Mouse (Mus musculus) liver, embryonic 16.5 days (tissue): ENCODE measurements around the gene Slc22a2. TPM values are rescaled to one million over a fixed set of nuclear protein-coding genes. Genes with fewer than 3 reads are reported as not detected.

Source experiments
- ATAC-seq: fragments of 200-750 bp; cut with Nextera tagmentation; 2 replicates; pipeline ENCODE4 v1.8.0; 2017; ENCODE audit warnings: low read depth, mild to moderate bottlenecking, moderate number of reproducible peaks, moderate library complexity
- H3K27ac ChIP-seq: fragments of 300-500 bp; sonication (generic); 2 replicates; pipeline ENCODE4 v1.5.1; 2014; ENCODE audit warnings: mild to moderate bottlenecking, low read length
- H3K27me3 ChIP-seq: fragments of 300-500 bp; sonication (generic); 2 replicates; pipeline ENCODE4 v1.6.1; 2014; ENCODE audit warnings: low read depth, low read length, mixed read lengths; ENCODE audit not compliant: control insufficient read depth, insufficient read depth
- H3K36me3 ChIP-seq: fragments of 300-500 bp; sonication (generic); 2 replicates; pipeline ENCODE4 v1.6.1; 2014; ENCODE audit warnings: mild to moderate bottlenecking; ENCODE audit not compliant: control insufficient read depth, insufficient read depth
- H3K4me1 ChIP-seq: fragments of 300-500 bp; sonication (generic); 2 replicates; pipeline ENCODE4 v1.6.1; 2014; ENCODE audit warnings: low read depth, low read length, mixed read lengths; ENCODE audit not compliant: control insufficient read depth
- H3K4me2 ChIP-seq: fragments of 300-500 bp; sonication (generic); 2 replicates; pipeline ENCODE4 v1.6.1; 2014; ENCODE audit warnings: low read depth, low read length, mixed read lengths
- H3K4me3 ChIP-seq: fragments of 300-500 bp; sonication (generic); 2 replicates; pipeline ENCODE4 v1.5.1; 2014; ENCODE audit warnings: low read depth, mild to moderate bottlenecking, low read length
- H3K9ac ChIP-seq: fragments of 300-500 bp; sonication (generic); 2 replicates; pipeline ENCODE4 v1.6.1; 2014; ENCODE audit warnings: low read depth, low read length
- H3K9me3 ChIP-seq: fragments of 300-500 bp; sonication (generic); replicated peaks from 2 replicates; pipeline ENCODE4 v1.6.1; 2016; ENCODE audit warnings: low read length; ENCODE audit not compliant: control insufficient read depth
- WGBS: fragments of 180-500 bp; shearing (Covaris S2); extraction: QIAGEN DNeasy Blood & Tissue Kit; methylation state at CpG from one replicate; pipeline ENCODE4 v1.1.7; 2014; ENCODE audit not compliant: insufficient replicate concordance; 5-methylcytosine and 5-hydroxymethylcytosine counted together
- polyA plus RNA-seq: library from polyadenylated mRNA; unstranded; fragments of >200 nt; fragmentation: Nextera tagmentation; extraction: Ambion mirVana; gene quantifications from 2 replicates; pipeline ENCODE4 v1.2.1, GENCODE M21; 2015

The Slc22a2 gene
- polyA plus RNA-seq, 1 experiment from 2014 or later, result not detected

GRCm38 (mm10) chr17:12652604-12653003, 68.7 kb downstream of the Slc22a2 start:
- Histone ChIP-seq H3K4me2 (no peak overlapping the region), H3K27ac (no peak overlapping the region)

GRCm38 (mm10) chr17:12654061-12654460, 70.1 kb downstream of the Slc22a2 start:
- no peak overlapping the region for H3K4me2 ChIP-seq
- WGBS, result 78% methylated on average over 3 of the region's 3 CpGs
- no peaks in the 10 kb centered on the region for H3K9me3 ChIP-seq
- no peak overlapping the region for H3K4me3 ChIP-seq
- no peak overlapping the region for H3K9ac ChIP-seq
- no peak for ATAC-seq
- no peak overlapping the region for H3K27ac ChIP-seq
- no peaks in the 10 kb centered on the region for H3K27me3 ChIP-seq
- no peaks in the 10 kb centered on the region for H3K4me1 ChIP-seq
- no peaks in the 10 kb centered on the region for H3K36me3 ChIP-seq

More at GRCm38 (mm10) chr17:12652604-12653003, 68.7 kb downstream of the Slc22a2 start:
- Histone ChIP-seq H3K4me1 (no peaks in the 10 kb centered on the region), H3K27me3 (no peaks in the 10 kb centered on the region), H3K9me3 (no peaks in the 10 kb centered on the region), H3K4me3 (no peak overlapping the region), H3K9ac (no peak overlapping the region), H3K36me3 (no peaks in the 10 kb centered on the region)
- 76% methylated on average over 11 of the region's 11 CpGs for WGBS
- no peak for ATAC-seq

- H3K36me3 ChIP-seq, result no peaks in the 10 kb centered on the region
- no peak overlapping the region for H3K4me3 ChIP-seq
- no peak overlapping the region for H3K4me2 ChIP-seq
- H3K9ac ChIP-seq, result no peak overlapping the region
- H3K4me1 ChIP-seq, result no peaks in the 10 kb centered on the region
- H3K27me3 ChIP-seq, result no peaks in the 10 kb centered on the region
- H3K9me3 ChIP-seq, result no peaks in the 10 kb centered on the region
- no peak for ATAC-seq
- WGBS, result 19% methylated on average over 7 of the region's 7 CpGs
- H3K27ac ChIP-seq, result no peak overlapping the region
These were observed 71.9 kb downstream of the Slc22a2 start for GRCm38 (mm10) chr17:12655826-12656225.

- Histone ChIP-seq H3K27me3 (no peaks in the 10 kb centered on the region), H3K4me1 (no peaks in the 10 kb centered on the region), H3K4me2 (no peak overlapping the region), H3K9me3 (no peaks in the 10 kb centered on the region), H3K36me3 (no peaks in the 10 kb centered on the region), H3K9ac (no peak overlapping the region), H3K27ac (no peak overlapping the region), H3K4me3 (no peak overlapping the region)
- ATAC-seq, result no peak
- 57% methylated on average over 7 of the region's 7 CpGs for WGBS
These were observed 74.9 kb downstream of the Slc22a2 start for GRCm38 (mm10) chr17:12658784-12659183.

- Histone ChIP-seq H3K9me3 (no peaks in the 10 kb centered on the region), H3K27ac (no peak overlapping the region), H3K4me1 (no peaks in the 10 kb centered on the region), H3K27me3 (no peaks in the 10 kb centered on the region), H3K4me3 (no peak overlapping the region), H3K36me3 (no peaks in the 10 kb centered on the region), H3K4me2 (no peak overlapping the region), H3K9ac (no peak overlapping the region)
- WGBS, result 69% methylated on average over 10 of the region's 10 CpGs
- no peak for ATAC-seq
These were observed 75.3 kb downstream of the Slc22a2 start for GRCm38 (mm10) chr17:12659233-12659632.

GRCm38 (mm10) chr17:12660572-12661260, 76.8 kb downstream of the Slc22a2 start:
- Histone ChIP-seq H3K27me3 (no peaks in the 10 kb centered on the region), H3K9ac (no peak overlapping the region), H3K4me2 (no peak overlapping the region), H3K4me1 (no peaks in the 10 kb centered on the region), H3K9me3 (no peaks in the 10 kb centered on the region), H3K36me3 (no peaks in the 10 kb centered on the region), H3K27ac (no peak overlapping the region), H3K4me3 (no peak overlapping the region)
- WGBS, result 59% methylated on average over 13 of the region's 13 CpGs
- no peak for ATAC-seq

- 68% methylated on average over 8 of the region's 8 CpGs for WGBS
- Histone ChIP-seq H3K27me3 (no peaks in the 10 kb centered on the region), H3K36me3 (no peaks in the 10 kb centered on the region), H3K9ac (no peak overlapping the region), H3K4me3 (no peak overlapping the region), H3K4me1 (peaks cover 8% of the 10 kb centered on the region), H3K4me2 (no peak overlapping the region), H3K9me3 (no peaks in the 10 kb centered on the region), H3K27ac (no peak overlapping the region)
- ATAC-seq, result no peak
These were observed 80.2 kb downstream of the Slc22a2 start for GRCm38 (mm10) chr17:12664156-12664555.

GRCm38 (mm10) chr17:12668478-12669362, 84.8 kb downstream of the Slc22a2 start:
- Histone ChIP-seq H3K4me3 (no peak overlapping the region), H3K4me2 (no peak overlapping the region), H3K4me1 (peaks cover 16% of the 10 kb centered on the region), H3K27ac (peak overlapping the region; percentile 21; the same call in 1 of the 2 replicates), H3K27me3 (no peaks in the 10 kb centered on the region), H3K36me3 (no peaks in the 10 kb centered on the region), H3K9me3 (no peaks in the 10 kb centered on the region), H3K9ac (no peak overlapping the region; the same call in 1 of the 2 replicates)
- WGBS, result 12% methylated on average over 7 of the region's 7 CpGs
- peak; percentile 75 for ATAC-seq

GRCm38 (mm10) chr17:12669363-12669679, 85.4 kb downstream of the Slc22a2 start:
- H3K4me3 ChIP-seq, result no peak overlapping the region
- no peaks in the 10 kb centered on the region for H3K9me3 ChIP-seq
- no peak overlapping the region for H3K9ac ChIP-seq
- no peak overlapping the region for H3K4me2 ChIP-seq
- no peaks in the 10 kb centered on the region for H3K36me3 ChIP-seq
- peaks cover 16% of the 10 kb centered on the region for H3K4me1 ChIP-seq
- peak; percentile 70 for ATAC-seq
- peak overlapping the region; percentile 21; the same call in 1 of the 2 replicates for H3K27ac ChIP-seq
- no peaks in the 10 kb centered on the region for H3K27me3 ChIP-seq
